Mouse (Mus musculus) hindbrain, embryonic 10.5 days (tissue): Measurements from ENCODE around the gene Tmem203. TPM values are rescaled to one million over a fixed set of nuclear protein-coding genes. Genes with fewer than 3 reads are reported as not detected.
A peak's percentile ranks its signal among the peaks of the same experiment; 100 is the strongest.

Experiments
- DNase-seq: peaks from one replicate; pipeline ENCODE4 v3.0.0-alpha.2; 2017; ENCODE audit warnings: low spot score
- H3K27ac ChIP-seq: fragments of 300-500 bp; sonication (generic); 2 replicates; pipeline ENCODE4 v1.5.1; 2016; ENCODE audit warnings: mild to moderate bottlenecking, moderate library complexity
- H3K27me3 ChIP-seq: fragments of 300-500 bp; sonication (generic); 2 replicates; pipeline ENCODE4 v1.6.1; 2016; ENCODE audit warnings: mild to moderate bottlenecking; ENCODE audit not compliant: poor library complexity, insufficient read depth, severe bottlenecking
- H3K36me3 ChIP-seq: fragments of 300-500 bp; sonication (generic); 2 replicates; pipeline ENCODE4 v1.6.1; 2016; ENCODE audit warnings: mild to moderate bottlenecking, moderate library complexity
- H3K4me1 ChIP-seq: fragments of 300-500 bp; sonication (generic); replicated peaks from 2 replicates; pipeline ENCODE4 v1.6.1; 2016; ENCODE audit warnings: mild to moderate bottlenecking
- H3K4me3 ChIP-seq: fragments of 300-500 bp; sonication (generic); 2 replicates; pipeline ENCODE4 v1.5.1; 2016; ENCODE audit warnings: mild to moderate bottlenecking, moderate library complexity
- H3K9me3 ChIP-seq: fragments of 300-500 bp; sonication (generic); 2 replicates; pipeline ENCODE4 v1.6.1; 2016; ENCODE audit warnings: mild to moderate bottlenecking, moderate library complexity
- WGBS: fragments of 180-500 bp; shearing (Covaris S2); methylation state at CpG from one replicate; pipeline ENCODE4 v1.1.7; 2016; 5-methylcytosine and 5-hydroxymethylcytosine counted together
- polyA plus RNA-seq: library from polyadenylated mRNA; unstranded; fragments of >200 nt; fragmentation: Nextera tagmentation; extraction: Ambion mirVana; gene quantifications from 2 replicates; pipeline ENCODE4 v1.2.1, GENCODE M21; 2016

Tmem203 gene
- polyA plus RNA-seq, 1 experiment from 2014 or later = 20.3 TPM

- no peaks in the 10 kb centered on the region for H3K36me3 ChIP-seq
- no peak within 1 kb of the TSS for H3K4me3 ChIP-seq
- H3K9me3 ChIP-seq = no peaks in the 10 kb centered on the region
- no peak within 1 kb of the TSS for H3K27ac ChIP-seq
- DNase-seq = no peak
- WGBS = 35% methylated on average over 8 of the region's 8 CpGs
- H3K27me3 ChIP-seq = peaks cover 26% of the 10 kb centered on the region
- peaks cover 31% of the 10 kb centered on the region for H3K4me1 ChIP-seq
Observed at GRCm38 (mm10) chr2:25236614-25237013, 18.6 kb upstream of the Tmem203 start, which contains the start of gene Rnf224. TSS of gene Rnf224 (minus strand) at chr2:25236787.

- no peak overlapping the region for H3K27ac ChIP-seq
- H3K4me1 ChIP-seq = peaks cover 33% of the 10 kb centered on the region
- H3K9me3 ChIP-seq = no peaks in the 10 kb centered on the region
- H3K4me3 ChIP-seq = no peak overlapping the region
- no peaks in the 10 kb centered on the region for H3K36me3 ChIP-seq
- DNase-seq = no peak
- peaks cover 27% of the 10 kb centered on the region for H3K27me3 ChIP-seq
- 74% methylated on average over 4 of the region's 4 CpGs for WGBS
Observed at GRCm38 (mm10) chr2:25237522-25237921, 17.7 kb upstream of the Tmem203 start.

GRCm38 (mm10) chr2:25238106-25238505 is 17.1 kb upstream of the Tmem203 start:
- DNase-seq = no peak
- no peaks in the 10 kb centered on the region for H3K36me3 ChIP-seq

GRCm38 (mm10) chr2:25239766-25240165 is 15.5 kb upstream of the Tmem203 start:
- Histone ChIP-seq H3K27me3 (peaks cover 46% of the 10 kb centered on the region), H3K27ac (no peak overlapping the region), H3K4me3 (no peak overlapping the region), H3K9me3 (no peaks in the 10 kb centered on the region), H3K36me3 (peaks cover 9% of the 10 kb centered on the region), H3K4me1 (peaks cover 40% of the 10 kb centered on the region)
- WGBS = 76% methylated on average over 3 of the region's 3 CpGs
- DNase-seq = no peak

More at GRCm38 (mm10) chr2:25238106-25238505, 17.1 kb upstream of the Tmem203 start:
- H3K27me3 ChIP-seq = peaks cover 33% of the 10 kb centered on the region
- H3K4me3 ChIP-seq = no peak overlapping the region
- peaks cover 35% of the 10 kb centered on the region for H3K4me1 ChIP-seq
- no peak overlapping the region for H3K27ac ChIP-seq
- no peaks in the 10 kb centered on the region for H3K9me3 ChIP-seq

- peak overlapping the region; percentile 73 for H3K4me3 ChIP-seq
- 49% methylated on average over 8 of the region's 8 CpGs for WGBS
- H3K36me3 ChIP-seq = peaks cover 15% of the 10 kb centered on the region
- no peaks in the 10 kb centered on the region for H3K9me3 ChIP-seq
- peaks cover 46% of the 10 kb centered on the region for H3K27me3 ChIP-seq
- peak overlapping the region; percentile 87 for H3K27ac ChIP-seq
- no peak for DNase-seq
- H3K4me1 ChIP-seq = peaks cover 40% of the 10 kb centered on the region
Observed at GRCm38 (mm10) chr2:25240310-25240709, 14.9 kb upstream of the Tmem203 start.

- WGBS = 2% methylated on average over 29 of the region's 29 CpGs
- peak overlapping the region; percentile 87 for H3K27ac ChIP-seq
- no peaks in the 10 kb centered on the region for H3K9me3 ChIP-seq
- peaks cover 42% of the 10 kb centered on the region for H3K4me1 ChIP-seq
- peaks cover 46% of the 10 kb centered on the region for H3K27me3 ChIP-seq
- peak; percentile 75 for DNase-seq
- peaks cover 20% of the 10 kb centered on the region for H3K36me3 ChIP-seq
- peak overlapping the region; percentile 73 for H3K4me3 ChIP-seq
Observed at GRCm38 (mm10) chr2:25240723-25241437, 14.4 kb upstream of the Tmem203 start.

DNA sequence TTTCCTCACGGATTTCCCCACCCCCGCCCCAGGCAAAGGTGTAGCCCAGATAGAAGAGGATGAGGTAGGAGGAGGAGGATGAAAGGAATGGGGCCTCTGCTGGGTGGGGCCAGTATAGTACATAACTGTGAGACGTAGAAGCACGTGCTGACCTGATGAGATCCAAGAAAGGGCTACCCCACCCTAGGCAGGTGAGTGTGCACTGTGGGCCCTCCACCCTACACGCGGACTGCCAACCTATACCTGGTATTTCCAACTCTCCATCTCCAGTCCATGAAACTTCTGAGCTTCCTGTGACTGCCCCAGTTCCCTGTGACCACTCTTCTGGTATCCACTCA is 13.8 kb upstream of the Tmem203 start:
- peaks cover 43% of the 10 kb centered on the region for H3K4me1 ChIP-seq
- DNase-seq = no peak

GRCm38 (mm10) chr2:25242101-25242506 is 13.1 kb upstream of the Tmem203 start, which contains the start of the genes Rnf208 and Cysrt1:
TSS of gene Rnf208 (plus strand) at chr2:25242255.
TSS of gene Cysrt1 (minus strand) at chr2:25242452.
- under 1% methylated on average over 59 of the region's 59 CpGs for WGBS
- Histone ChIP-seq H3K36me3 (peaks cover 33% of the 10 kb centered on the region), H3K27ac (peak within 1 kb of the TSS; percentile 87), H3K4me1 (peaks cover 41% of the 10 kb centered on the region), H3K9me3 (no peaks in the 10 kb centered on the region), H3K4me3 (peak within 1 kb of the TSS; percentile 73), H3K27me3 (peaks cover 46% of the 10 kb centered on the region)
- no peak for DNase-seq

More for the DNA sequence above, 13.8 kb upstream of the Tmem203 start:
- peak overlapping the region; percentile 73 for H3K4me3 ChIP-seq
- WGBS = 19% methylated on average over 6 of the region's 6 CpGs
- H3K27ac ChIP-seq = peak overlapping the region; percentile 87
- H3K36me3 ChIP-seq = peaks cover 26% of the 10 kb centered on the region
- H3K9me3 ChIP-seq = no peaks in the 10 kb centered on the region
- peaks cover 46% of the 10 kb centered on the region for H3K27me3 ChIP-seq

- 85% methylated on average over 8 of the region's 8 CpGs for WGBS
- Histone ChIP-seq H3K27me3 (peaks cover 46% of the 10 kb centered on the region), H3K4me1 (peaks cover 41% of the 10 kb centered on the region), H3K36me3 (peaks cover 45% of the 10 kb centered on the region), H3K27ac (no peak overlapping the region), H3K4me3 (peak overlapping the region; percentile 73; the same call in 1 of the 2 replicates), H3K9me3 (no peaks in the 10 kb centered on the region)
- no peak for DNase-seq
Observed at GRCm38 (mm10) chr2:25243342-25243741, 11.9 kb upstream of the Tmem203 start.

DNA sequence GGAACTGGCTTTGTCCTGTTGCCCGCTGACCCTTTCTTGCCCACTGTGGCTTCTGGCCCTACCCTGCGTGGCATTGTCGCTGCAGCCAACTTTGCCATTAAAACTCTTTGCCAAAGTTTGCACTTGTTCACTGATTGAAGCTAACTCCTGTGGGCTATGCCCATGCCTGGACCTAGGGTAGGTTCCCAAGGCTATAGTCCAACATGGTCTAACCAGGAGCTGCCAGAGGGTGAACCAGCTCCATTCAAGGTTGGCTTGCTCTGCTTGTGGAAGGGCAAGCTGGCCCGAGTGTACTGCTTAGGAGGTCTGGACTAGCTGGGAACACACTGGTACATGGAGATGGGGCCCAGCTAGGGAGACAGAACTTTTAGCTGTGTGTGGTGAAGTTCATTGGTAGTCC is 11.1 kb upstream of the Tmem203 start:
- Histone ChIP-seq H3K36me3 (peaks cover 53% of the 10 kb centered on the region), H3K4me1 (peaks cover 41% of the 10 kb centered on the region), H3K9me3 (no peaks in the 10 kb centered on the region), H3K27ac (no peak overlapping the region), H3K4me3 (no peak overlapping the region), H3K27me3 (peaks cover 41% of the 10 kb centered on the region)
- WGBS = 91% methylated on average over 4 of the region's 4 CpGs
- no peak for DNase-seq

DNA sequence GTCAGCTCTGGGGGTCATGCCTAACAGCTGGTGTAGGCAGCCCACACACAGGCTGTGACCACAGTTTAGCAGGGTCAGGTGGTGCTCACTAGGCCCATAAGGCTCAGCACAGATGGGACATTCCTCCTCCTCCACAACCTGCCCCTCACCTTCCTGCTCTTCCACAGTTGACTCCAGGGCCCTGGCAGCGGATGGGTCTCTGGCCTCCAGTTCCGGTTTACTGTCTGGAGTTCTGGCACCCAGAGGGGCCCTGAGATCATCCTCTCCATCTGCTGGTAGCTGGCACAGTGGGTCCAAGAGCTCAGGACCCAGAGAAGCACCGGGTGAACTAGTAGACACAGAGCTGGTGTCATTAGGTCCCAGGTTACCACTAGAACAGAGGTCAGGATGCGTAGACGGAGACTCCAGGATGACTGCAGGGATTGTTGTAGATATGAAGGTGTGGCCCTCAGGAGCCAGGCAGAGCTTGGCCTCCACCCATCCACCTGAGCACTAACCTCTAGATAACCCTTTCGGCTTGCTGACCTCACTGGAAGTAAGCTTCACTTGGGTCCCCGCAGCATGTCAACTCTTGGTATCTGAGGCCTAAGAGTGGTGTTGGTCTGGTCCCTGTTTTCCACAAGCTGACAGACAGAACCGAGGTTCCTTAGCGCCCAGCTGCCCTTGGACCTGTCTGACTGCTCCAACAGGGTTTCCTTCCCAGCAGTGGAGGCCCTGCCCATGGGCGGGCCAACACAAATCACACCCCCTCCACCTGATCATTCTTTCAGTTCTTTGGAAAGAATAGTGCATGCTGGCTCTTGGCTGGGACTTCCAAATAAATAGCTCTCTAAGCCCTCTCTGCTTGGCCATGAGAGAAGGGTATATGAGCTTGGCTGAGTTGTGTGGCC is 8.8 kb upstream of the Tmem203 start, which contains the start of gene AL732309.1:
TSS of gene AL732309.1 (minus strand) at position 681 of the 890 bp plus-strand sequence.
- H3K27me3 ChIP-seq = peaks cover 29% of the 10 kb centered on the region
- no peaks in the 10 kb centered on the region for H3K9me3 ChIP-seq
- peaks cover 76% of the 10 kb centered on the region for H3K36me3 ChIP-seq
- peaks cover 26% of the 10 kb centered on the region for H3K4me1 ChIP-seq
- no peak for DNase-seq
- no peak within 1 kb of the TSS for H3K27ac ChIP-seq
- H3K4me3 ChIP-seq = no peak within 1 kb of the TSS
- 88% methylated on average over 10 of the region's 10 CpGs for WGBS

- DNase-seq = no peak
- peaks cover 64% of the 10 kb centered on the region for H3K36me3 ChIP-seq
- WGBS = 87% methylated on average over 1 of the region's 1 CpGs
- no peaks in the 10 kb centered on the region for H3K9me3 ChIP-seq
- H3K27me3 ChIP-seq = no peaks in the 10 kb centered on the region
- no peak overlapping the region for H3K4me3 ChIP-seq
- H3K4me1 ChIP-seq = peaks cover 19% of the 10 kb centered on the region
- no peak overlapping the region for H3K27ac ChIP-seq
Observed at GRCm38 (mm10) chr2:25252331-25252730, 2.9 kb upstream of the Tmem203 start.
